Mouse (Mus musculus): ENCODE results near the gene Kctd6.

GRCm38 (mm10) chr14:8176251-8176650, 37.7 kb upstream of the Kctd6 start:
- no peak for TF ChIP-seq CTCF (IDR thresholded peaks at IDR 0.05; ENCODE audit: insufficient read depth, low read depth, low read length)
- no peak for TF ChIP-seq POLR2A (IDR thresholded peaks at IDR 0.05; ENCODE audit: insufficient read depth, low read depth, low read length)
